Mouse (Mus musculus) lung, embryonic 16.5 days (tissue): ENCODE measurements around the gene Gm26938. TPM values are rescaled to one million over a fixed set of nuclear protein-coding genes. Genes with fewer than 3 reads are reported as not detected.

ENCODE experiments used
- ATAC-seq: fragments of 200-750 bp; cut with Nextera tagmentation; 2 replicates; pipeline ENCODE4 v1.8.0; 2017; ENCODE audit warnings: low read depth, mild to moderate bottlenecking, moderate library complexity
- H3K27ac ChIP-seq: fragments of 300-500 bp; sonication (generic); 2 replicates; pipeline ENCODE4 v1.5.1; 2014; ENCODE audit warnings: mild to moderate bottlenecking, control low read depth, low read length
- H3K27me3 ChIP-seq: fragments of 300-500 bp; sonication (generic); 2 replicates; pipeline ENCODE4 v1.6.1; 2014; ENCODE audit warnings: low read depth, low read length, mixed read lengths; ENCODE audit not compliant: control insufficient read depth, insufficient read depth
- H3K36me3 ChIP-seq: fragments of 300-500 bp; sonication (generic); 2 replicates; pipeline ENCODE4 v1.6.1; 2014; ENCODE audit warnings: low read length; ENCODE audit not compliant: control insufficient read depth, insufficient read depth
- H3K4me1 ChIP-seq: fragments of 300-500 bp; sonication (generic); replicated peaks from 2 replicates; pipeline ENCODE4 v1.6.1; 2014; ENCODE audit warnings: low read length, mixed read lengths; ENCODE audit not compliant: control insufficient read depth, insufficient read depth
- H3K4me2 ChIP-seq: fragments of 300-500 bp; sonication (generic); 2 replicates; pipeline ENCODE4 v1.6.1; 2014; ENCODE audit warnings: low read depth, low read length, control low read depth
- H3K4me3 ChIP-seq: fragments of 300-500 bp; sonication (generic); 2 replicates; pipeline ENCODE4 v1.5.1; 2014; ENCODE audit warnings: mild to moderate bottlenecking, low read length, control low read depth
- H3K9ac ChIP-seq: fragments of 300-500 bp; sonication (generic); 2 replicates; pipeline ENCODE4 v1.6.1; 2014; ENCODE audit warnings: low read length, control low read depth
- H3K9me3 ChIP-seq: fragments of 300-500 bp; sonication (generic); 2 replicates; pipeline ENCODE4 v1.6.1; 2016; ENCODE audit warnings: low read length; ENCODE audit not compliant: control insufficient read depth
- WGBS: fragments of 180-500 bp; shearing (Covaris S2); extraction: QIAGEN DNeasy Blood & Tissue Kit; methylation state at CpG from one replicate; pipeline ENCODE4 v1.1.7; 2014; 5-methylcytosine and 5-hydroxymethylcytosine counted together
- polyA plus RNA-seq: library from polyadenylated mRNA; unstranded; fragments of >200 nt; fragmentation: Nextera tagmentation; extraction: Ambion mirVana; gene quantifications from 2 replicates; pipeline ENCODE4 v1.2.1, GENCODE M21; 2015

Gene Gm26938
- polyA plus RNA-seq, 1 experiment from 2014 or later, result not detected

- Histone ChIP-seq H3K4me1 (peaks cover 37% of the 10 kb centered on the region), H3K27ac (no peak overlapping the region), H3K9ac (peak overlapping the region; percentile 79), H3K36me3 (no peaks in the 10 kb centered on the region), H3K4me3 (peak overlapping the region; percentile 84), H3K9me3 (no peaks in the 10 kb centered on the region), H3K27me3 (no peaks in the 10 kb centered on the region), H3K4me2 (peak overlapping the region; percentile 97)
- WGBS, result 13% methylated on average over 11 of the region's 11 CpGs
- no peak for ATAC-seq
Measured at GRCm38 (mm10) chr5:139792159-139792775, 33.9 kb downstream of the Gm26938 start.

DNA sequence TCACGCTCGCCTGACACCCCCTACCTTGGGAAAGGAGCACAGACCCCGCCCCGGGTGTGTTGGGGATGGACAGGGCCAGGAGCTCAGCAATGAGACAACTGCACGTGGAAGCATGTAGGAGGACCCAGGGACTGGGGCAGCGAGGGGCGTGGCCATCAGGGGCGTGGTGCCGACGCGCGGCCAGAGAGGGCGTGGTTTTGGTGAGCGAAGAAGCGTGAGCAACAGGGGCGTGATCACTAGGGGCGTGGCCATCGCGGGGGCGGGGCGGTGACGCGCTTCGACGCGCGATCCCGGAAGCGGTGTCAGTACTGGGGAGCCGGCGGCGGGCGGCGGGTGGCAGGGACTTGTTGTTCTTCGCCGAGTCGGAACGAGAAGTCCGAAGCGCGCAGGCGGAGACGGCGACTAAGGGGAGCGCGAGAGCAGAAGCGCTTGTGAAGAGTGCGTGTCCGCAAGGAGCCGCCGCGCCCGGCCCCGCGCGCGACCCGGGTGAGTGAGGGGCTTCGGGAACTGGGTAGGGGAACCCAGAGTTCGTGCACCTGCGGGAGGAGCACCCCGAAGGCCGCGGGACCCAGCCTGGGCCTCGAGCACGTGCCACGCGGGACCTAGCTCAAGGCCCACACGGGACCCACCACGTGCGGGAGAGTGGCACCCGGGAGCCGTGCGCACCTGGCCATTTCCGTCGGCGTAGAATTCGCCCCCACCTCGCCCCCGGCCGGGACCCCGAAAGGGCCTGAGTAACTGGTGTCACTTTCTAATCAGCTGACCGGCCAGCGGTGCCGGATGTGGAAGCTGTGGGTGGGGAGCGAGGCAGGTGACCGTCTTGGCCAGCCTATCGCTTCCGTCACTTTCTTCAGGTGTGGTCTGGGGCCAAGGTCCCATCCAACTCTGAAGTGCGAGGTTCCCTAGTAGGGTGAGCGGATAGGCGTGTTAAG, 34.7 kb downstream of the Gm26938 start, which contains the start of gene Mafk:
Mafk (plus strand) TSS at position 287 of the 932 bp plus-strand sequence.
- ATAC-seq, result peak; percentile 88
- WGBS, result under 1% methylated on average over 92 of the region's 92 CpGs
- Histone ChIP-seq H3K4me2 (peak within 1 kb of the TSS; percentile 97), H3K4me1 (peaks cover 30% of the 10 kb centered on the region), H3K9ac (peak within 1 kb of the TSS; percentile 79), H3K27me3 (no peaks in the 10 kb centered on the region), H3K9me3 (no peaks in the 10 kb centered on the region), H3K4me3 (peak within 1 kb of the TSS; percentile 84), H3K27ac (peak within 1 kb of the TSS; percentile 62), H3K36me3 (no peaks in the 10 kb centered on the region)

DNA sequence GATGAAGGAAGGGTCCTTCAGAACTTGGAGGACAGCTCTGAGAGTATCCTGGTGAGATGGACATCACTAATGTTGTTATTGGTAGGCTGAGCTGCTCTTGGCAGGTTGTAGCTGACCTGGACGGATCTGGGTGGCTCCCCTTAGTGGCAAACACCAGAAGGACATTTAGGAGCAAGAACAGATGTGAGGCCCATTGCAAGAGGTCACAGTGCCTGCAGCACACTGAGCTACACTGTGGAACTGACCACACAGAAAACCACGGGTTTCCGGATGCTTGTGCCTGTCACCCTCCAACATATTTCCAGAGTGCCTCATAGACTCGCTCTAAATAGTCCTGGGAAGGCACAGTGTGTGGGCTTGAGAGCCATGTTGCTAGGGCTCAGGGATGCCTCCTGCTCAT, 36.7 kb downstream of the Gm26938 start:
- Histone ChIP-seq H3K9me3 (no peaks in the 10 kb centered on the region), H3K36me3 (no peaks in the 10 kb centered on the region), H3K4me1 (peaks cover 22% of the 10 kb centered on the region), H3K4me3 (no peak overlapping the region), H3K4me2 (no peak overlapping the region), H3K27me3 (no peaks in the 10 kb centered on the region), H3K27ac (no peak overlapping the region), H3K9ac (no peak overlapping the region)
- WGBS, result 47% methylated on average over 4 of the region's 4 CpGs
- ATAC-seq, result no peak

DNA sequence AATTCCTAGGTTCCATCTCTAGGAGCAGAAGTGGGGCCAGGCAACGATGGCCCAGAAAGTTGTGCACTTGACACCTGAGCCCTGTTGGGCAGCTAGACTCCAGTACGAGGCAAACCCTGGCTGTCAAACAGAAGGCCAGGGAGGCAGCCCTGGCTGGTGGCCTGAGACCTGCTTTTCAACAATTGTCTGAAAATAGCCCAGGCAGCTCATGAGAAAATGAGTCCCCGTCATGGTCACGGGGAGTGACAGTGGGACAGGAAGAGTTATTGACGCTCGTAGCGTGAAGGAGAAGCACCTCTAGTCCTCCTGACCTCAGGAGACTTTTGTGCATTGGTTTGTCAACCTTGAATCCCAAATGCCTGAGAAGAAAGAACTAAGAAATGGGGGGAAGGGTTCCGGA, 44.8 kb downstream of the Gm26938 start:
- H3K4me3 ChIP-seq, result no peak overlapping the region
- no peak overlapping the region for H3K9ac ChIP-seq
- H3K27me3 ChIP-seq, result no peaks in the 10 kb centered on the region
- H3K36me3 ChIP-seq, result no peaks in the 10 kb centered on the region
- H3K27ac ChIP-seq, result no peak overlapping the region
- no peak overlapping the region for H3K4me2 ChIP-seq
- no peak for ATAC-seq
- H3K9me3 ChIP-seq, result no peaks in the 10 kb centered on the region
- H3K4me1 ChIP-seq, result no peaks in the 10 kb centered on the region
- WGBS, result 70% methylated on average over 8 of the region's 8 CpGs

DNA sequence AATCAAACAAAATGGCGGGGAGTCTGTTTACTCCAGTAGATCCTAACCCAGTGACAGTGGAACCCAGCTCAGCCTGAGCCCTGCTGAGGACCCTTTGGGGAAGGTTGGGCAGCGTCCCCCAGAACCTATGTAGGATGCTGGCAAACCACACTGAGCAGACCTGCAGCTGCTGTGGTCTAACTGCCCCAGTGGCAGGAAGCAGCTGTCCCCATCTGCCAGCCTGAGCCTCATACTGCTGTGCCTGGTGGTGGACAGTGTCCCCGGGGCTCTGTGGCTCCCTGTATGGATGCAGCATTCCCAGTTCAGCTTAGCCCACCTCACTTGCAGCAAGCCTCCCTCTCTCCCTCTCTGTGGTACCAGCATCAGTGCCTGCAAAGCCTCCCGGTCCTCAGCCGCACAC, 49.2 kb downstream of the Gm26938 start:
- H3K27ac ChIP-seq, result no peak overlapping the region
- peaks cover 7% of the 10 kb centered on the region; the same call in 1 of the 2 replicates for H3K4me1 ChIP-seq
- 82% methylated on average over 5 of the region's 5 CpGs for WGBS
- H3K36me3 ChIP-seq, result peaks cover 13% of the 10 kb centered on the region
- no peaks in the 10 kb centered on the region for H3K27me3 ChIP-seq
- no peak overlapping the region for H3K9ac ChIP-seq
- H3K4me2 ChIP-seq, result no peak overlapping the region
- ATAC-seq, result no peak
- no peaks in the 10 kb centered on the region for H3K9me3 ChIP-seq
- no peak overlapping the region for H3K4me3 ChIP-seq

DNA sequence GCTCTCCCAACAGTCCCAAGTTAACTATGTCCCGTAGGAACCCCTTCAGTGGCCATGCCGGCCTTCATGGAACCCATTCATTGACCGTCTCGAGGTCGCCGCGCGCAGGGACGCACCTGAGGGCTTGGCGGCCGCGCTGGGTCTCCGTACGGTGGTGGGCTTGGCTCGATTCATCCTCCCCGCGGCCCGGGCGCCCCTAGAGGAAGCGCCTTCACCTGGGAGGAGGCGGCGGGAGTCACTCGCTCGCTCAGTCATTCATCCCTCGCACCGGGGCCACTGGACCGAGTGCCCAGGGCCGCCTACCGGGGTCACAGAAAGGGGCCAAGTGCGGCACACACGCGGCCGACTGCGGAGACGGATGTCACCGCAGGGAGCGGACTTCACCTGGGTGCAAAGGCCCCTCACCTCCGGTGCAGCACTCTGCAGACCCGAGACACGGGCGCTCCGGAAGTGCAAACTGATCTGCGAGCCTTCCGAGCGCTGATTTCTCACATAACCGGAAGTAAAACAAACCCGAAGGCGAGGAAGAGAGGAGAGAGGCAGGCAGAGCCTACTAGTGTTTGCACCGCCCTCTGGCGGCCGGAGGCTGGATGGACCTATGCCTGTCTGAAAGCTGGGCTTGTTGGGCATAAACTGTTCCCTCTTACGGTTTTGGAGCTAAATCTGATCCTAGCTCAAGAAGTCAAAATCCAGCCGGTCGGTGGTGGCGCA, 50.8 kb downstream of the Gm26938 start, which contains the start of gene Ints1:
Ints1 (minus strand) TSS at position 459 of the 711 bp plus-strand sequence.
- no peaks in the 10 kb centered on the region for H3K9me3 ChIP-seq
- peak within 1 kb of the TSS; percentile 98 for H3K4me3 ChIP-seq
- H3K36me3 ChIP-seq, result peaks cover 28% of the 10 kb centered on the region
- H3K9ac ChIP-seq, result peak within 1 kb of the TSS; percentile 83
- peak within 1 kb of the TSS; percentile 87 for H3K4me2 ChIP-seq
- peak; percentile 95 for ATAC-seq
- peak within 1 kb of the TSS; percentile 17; the same call in 1 of the 2 replicates for H3K27ac ChIP-seq
- under 1% methylated on average over 55 of the region's 55 CpGs for WGBS
- H3K4me1 ChIP-seq, result peaks cover 7% of the 10 kb centered on the region; the same call in 1 of the 2 replicates
- H3K27me3 ChIP-seq, result no peaks in the 10 kb centered on the region

DNA sequence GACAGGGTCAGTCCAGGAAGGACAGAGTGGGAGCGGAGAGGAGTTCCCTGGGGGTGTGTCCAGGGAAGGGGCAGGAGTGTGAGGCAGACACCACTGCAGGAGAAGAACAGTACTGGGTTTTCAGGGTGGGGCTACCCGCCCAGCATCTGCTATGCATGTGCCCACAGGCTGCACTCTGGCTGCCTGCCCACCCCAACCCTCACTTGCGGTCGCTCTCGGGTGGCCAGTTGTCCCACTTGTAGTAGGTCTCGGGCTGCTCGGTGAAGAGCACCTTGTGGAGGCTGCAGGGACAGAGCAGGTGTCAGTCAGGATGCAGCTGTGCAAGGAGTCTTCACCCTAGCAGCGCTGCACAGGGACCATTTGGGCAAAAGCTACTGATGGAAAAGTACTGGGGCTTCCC, 58.0 kb downstream of the Gm26938 start:
- Histone ChIP-seq H3K36me3 (peaks cover 67% of the 10 kb centered on the region), H3K27ac (no peak overlapping the region), H3K27me3 (no peaks in the 10 kb centered on the region), H3K4me2 (no peak overlapping the region), H3K4me1 (no peaks in the 10 kb centered on the region), H3K9me3 (no peaks in the 10 kb centered on the region), H3K4me3 (no peak overlapping the region), H3K9ac (no peak overlapping the region)
- 89% methylated on average over 8 of the region's 8 CpGs for WGBS
- no peak for ATAC-seq

DNA sequence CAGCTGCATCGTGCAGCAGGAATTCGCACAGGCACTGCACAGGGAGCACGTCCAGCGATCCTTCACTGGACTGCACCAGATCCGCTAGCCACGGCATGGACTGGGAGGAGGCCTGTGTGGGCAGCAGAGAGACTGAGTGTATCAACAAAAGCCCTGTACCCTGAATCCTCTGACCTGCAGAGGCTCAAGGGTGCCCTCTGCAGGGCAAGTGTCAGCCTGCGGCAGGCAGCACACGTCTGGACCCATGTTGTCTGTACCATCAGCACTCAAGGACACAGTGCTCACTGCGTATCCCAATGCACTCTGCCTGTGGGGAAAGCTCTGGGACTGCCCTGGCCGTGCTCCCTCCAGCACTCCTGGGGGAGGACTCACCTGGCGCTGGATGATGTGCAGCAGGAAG, 61.9 kb downstream of the Gm26938 start:
- no peak overlapping the region for H3K9ac ChIP-seq
- H3K4me1 ChIP-seq, result no peaks in the 10 kb centered on the region
- H3K36me3 ChIP-seq, result peaks cover 63% of the 10 kb centered on the region
- no peak overlapping the region for H3K4me3 ChIP-seq
- no peaks in the 10 kb centered on the region for H3K27me3 ChIP-seq
- H3K27ac ChIP-seq, result no peak overlapping the region
- H3K4me2 ChIP-seq, result no peak overlapping the region
- 0 out of 2 replicates have a peak, but pooled peaks have one; percentile 24 for ATAC-seq
- WGBS, result 74% methylated on average over 11 of the region's 11 CpGs
- H3K9me3 ChIP-seq, result no peaks in the 10 kb centered on the region

DNA sequence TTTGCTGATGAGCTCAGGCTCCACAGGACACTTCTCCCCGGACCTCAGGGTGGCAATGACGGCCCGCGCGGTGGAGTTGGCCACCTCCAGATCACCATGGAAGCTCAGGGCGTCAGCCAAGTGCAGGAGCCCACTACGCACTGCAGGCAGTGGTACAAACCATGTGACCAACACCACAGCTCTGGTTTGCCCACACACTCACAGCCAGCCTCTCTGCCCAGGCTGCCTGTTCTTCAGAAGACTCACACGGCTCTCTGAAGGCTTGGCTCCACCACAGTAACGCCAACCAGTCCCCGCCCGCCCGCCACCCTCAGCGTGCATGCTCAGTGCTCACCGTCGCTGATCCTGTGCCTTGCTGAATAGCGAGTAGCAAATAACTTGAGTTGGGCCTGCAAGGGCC, 68.1 kb downstream of the Gm26938 start:
- no peak overlapping the region for H3K4me2 ChIP-seq
- H3K27ac ChIP-seq, result no peak overlapping the region
- H3K27me3 ChIP-seq, result no peaks in the 10 kb centered on the region
- peaks cover 56% of the 10 kb centered on the region for H3K36me3 ChIP-seq
- no peak for ATAC-seq
- H3K4me1 ChIP-seq, result no peaks in the 10 kb centered on the region
- H3K4me3 ChIP-seq, result no peak overlapping the region
- no peak overlapping the region for H3K9ac ChIP-seq
- no peaks in the 10 kb centered on the region for H3K9me3 ChIP-seq
- 83% methylated on average over 16 of the region's 16 CpGs for WGBS
